Mouse (Mus musculus): ENCODE data around the gene Tmem150c. TPM values are rescaled to one million over a fixed set of nuclear protein-coding genes. Genes with fewer than 3 reads are reported as not detected.

Gene Tmem150c
- polyA plus RNA-seq, 1 experiment from 2014 or later: 2.3 TPM

DNA sequence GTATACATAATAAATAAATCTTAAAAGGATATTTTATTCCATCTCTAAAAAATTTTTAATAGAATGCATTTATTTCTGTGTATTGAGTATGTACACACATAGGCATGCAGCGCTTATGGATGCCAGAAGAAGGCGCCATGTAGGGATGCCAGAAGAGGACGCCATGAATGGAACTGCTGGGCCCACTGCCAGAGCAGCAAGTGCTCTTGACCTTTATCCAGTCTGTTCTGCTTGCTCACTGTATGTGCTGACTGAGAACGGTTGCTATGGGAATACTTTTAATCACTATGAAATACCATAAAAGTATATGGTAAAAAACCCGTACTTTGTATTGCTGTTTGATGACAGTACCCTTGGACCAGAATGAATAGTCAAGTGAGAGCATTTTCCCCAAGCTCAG lies 116.2 kb downstream of the Tmem150c start:
- no peak for ATAC-seq
- Histone ChIP-seq H3K9me3 (no peaks in the 10 kb centered on the region), H3K4me2 (replicated peaks) (no peak overlapping the region), H3K27ac (no peak overlapping the region), H3K4me1 (replicated peaks) (peaks cover 14% of the 10 kb centered on the region), H3K27me3 (replicated peaks) (no peaks in the 10 kb centered on the region), H3K9ac (no peak overlapping the region), H3K36me3 (no peaks in the 10 kb centered on the region), H3K4me3 (replicated peaks) (no peak overlapping the region)
- 57% methylated on average over 5 of the region's 5 CpGs for WGBS

- 75% methylated on average over 8 of the region's 8 CpGs for WGBS
These were observed 117.1 kb downstream of the Tmem150c start for GRCm38 (mm10) chr5:100042467-100042866.

DNA sequence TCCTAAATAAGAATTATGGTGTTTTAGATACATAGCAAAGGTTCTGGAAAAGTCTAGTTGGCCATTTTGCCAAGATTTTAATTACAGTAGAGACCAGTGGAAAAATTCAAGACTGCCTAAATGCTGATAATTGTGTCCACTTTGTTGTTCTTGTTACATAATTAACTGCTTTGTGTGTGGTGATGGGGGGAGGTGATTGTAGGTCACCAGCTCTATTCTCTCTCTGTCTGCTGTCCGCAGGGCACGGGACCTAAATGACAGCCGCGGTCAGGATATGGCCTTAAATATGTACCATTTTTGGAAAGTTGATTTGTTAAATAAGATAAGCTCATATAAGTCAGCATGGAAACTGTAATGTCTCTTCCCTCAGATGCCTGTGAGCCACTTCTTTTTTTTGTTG lies 118.3 kb downstream of the Tmem150c start:
- Histone ChIP-seq H3K4me2 (replicated peaks) (peak overlapping the region; percentile 84; the same call in 1 of the 2 replicates), H3K9ac (no peak overlapping the region), H3K4me3 (replicated peaks) (no peak overlapping the region), H3K27ac (no peak overlapping the region), H3K4me1 (replicated peaks) (peaks cover 20% of the 10 kb centered on the region), H3K9me3 (no peaks in the 10 kb centered on the region), H3K27me3 (replicated peaks) (no peaks in the 10 kb centered on the region), H3K36me3 (no peaks in the 10 kb centered on the region)
- ATAC-seq: no peak
- WGBS: 84% methylated on average over 4 of the region's 4 CpGs

More at GRCm38 (mm10) chr5:100042467-100042866, 117.1 kb downstream of the Tmem150c start:
- Histone ChIP-seq H3K4me1 (replicated peaks) (peaks cover 13% of the 10 kb centered on the region), H3K36me3 (no peaks in the 10 kb centered on the region), H3K27me3 (replicated peaks) (no peaks in the 10 kb centered on the region), H3K27ac (peak overlapping the region; percentile 25; the same call in 1 of the 2 replicates), H3K9me3 (no peaks in the 10 kb centered on the region), H3K4me2 (replicated peaks) (no peak overlapping the region), H3K4me3 (replicated peaks) (no peak overlapping the region), H3K9ac (no peak overlapping the region)
- ATAC-seq: no peak

GRCm38 (mm10) chr5:100040281-100040784 lies 119.3 kb downstream of the Tmem150c start:
- Histone ChIP-seq H3K4me1 (replicated peaks) (peaks cover 20% of the 10 kb centered on the region), H3K27ac (peak overlapping the region; percentile 98), H3K4me3 (replicated peaks) (peak overlapping the region; percentile 95), H3K9me3 (no peaks in the 10 kb centered on the region), H3K27me3 (replicated peaks) (no peaks in the 10 kb centered on the region), H3K36me3 (no peaks in the 10 kb centered on the region), H3K4me2 (replicated peaks) (peak overlapping the region; percentile 84), H3K9ac (peak overlapping the region; percentile 99)
- WGBS: 1% methylated on average over 19 of the region's 19 CpGs
- ATAC-seq: 0 out of 2 replicates have a peak, but pooled peaks have one; percentile 0

DNA sequence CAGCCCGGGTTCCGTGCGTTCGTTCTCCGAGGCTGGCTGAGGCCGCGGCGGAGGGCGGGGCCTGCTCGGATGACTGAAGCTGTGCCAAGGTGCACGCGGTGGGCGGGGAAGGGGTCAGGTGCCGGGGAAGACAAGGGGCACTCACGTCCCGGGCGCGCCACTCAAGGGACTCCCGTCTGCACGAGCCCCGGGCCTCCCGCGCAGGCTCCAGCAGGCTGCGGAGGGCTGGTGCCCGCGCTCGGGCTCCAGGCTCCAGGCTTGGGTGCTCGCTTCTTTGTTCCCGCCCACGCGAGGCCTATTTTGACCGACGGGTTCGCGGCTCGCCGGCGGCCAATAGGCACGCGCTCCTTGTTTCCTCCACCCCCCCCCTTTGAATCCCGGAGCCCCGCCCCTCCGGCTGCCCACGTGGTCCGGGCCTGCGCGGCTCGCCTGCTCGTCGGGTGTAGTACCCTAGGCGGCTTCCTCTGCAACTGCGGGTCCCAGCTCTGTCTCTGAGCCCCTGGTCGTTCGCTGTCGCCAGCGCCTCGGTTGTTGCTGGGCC lies 119.9 kb downstream of the Tmem150c start, which contains the start of the genes Hnrnpdl and Enoph1:
Gene Hnrnpdl, minus strand, starts transcription at position 63 of the 541 bp plus-strand sequence.
Gene Enoph1, plus strand, starts transcription at position 384 of the 541 bp plus-strand sequence.
- under 1% methylated on average over 46 of the region's 57 CpGs for WGBS
- Histone ChIP-seq H3K4me1 (replicated peaks) (peaks cover 22% of the 10 kb centered on the region), H3K9me3 (no peaks in the 10 kb centered on the region), H3K4me2 (replicated peaks) (peak within 1 kb of the TSS; percentile 86), H3K27ac (peak within 1 kb of the TSS; percentile 98), H3K27me3 (replicated peaks) (no peaks in the 10 kb centered on the region), H3K4me3 (replicated peaks) (peak within 1 kb of the TSS; percentile 95), H3K9ac (peak within 1 kb of the TSS; percentile 99), H3K36me3 (peaks cover 4% of the 10 kb centered on the region)
- ATAC-seq: peak; percentile 88

DNA sequence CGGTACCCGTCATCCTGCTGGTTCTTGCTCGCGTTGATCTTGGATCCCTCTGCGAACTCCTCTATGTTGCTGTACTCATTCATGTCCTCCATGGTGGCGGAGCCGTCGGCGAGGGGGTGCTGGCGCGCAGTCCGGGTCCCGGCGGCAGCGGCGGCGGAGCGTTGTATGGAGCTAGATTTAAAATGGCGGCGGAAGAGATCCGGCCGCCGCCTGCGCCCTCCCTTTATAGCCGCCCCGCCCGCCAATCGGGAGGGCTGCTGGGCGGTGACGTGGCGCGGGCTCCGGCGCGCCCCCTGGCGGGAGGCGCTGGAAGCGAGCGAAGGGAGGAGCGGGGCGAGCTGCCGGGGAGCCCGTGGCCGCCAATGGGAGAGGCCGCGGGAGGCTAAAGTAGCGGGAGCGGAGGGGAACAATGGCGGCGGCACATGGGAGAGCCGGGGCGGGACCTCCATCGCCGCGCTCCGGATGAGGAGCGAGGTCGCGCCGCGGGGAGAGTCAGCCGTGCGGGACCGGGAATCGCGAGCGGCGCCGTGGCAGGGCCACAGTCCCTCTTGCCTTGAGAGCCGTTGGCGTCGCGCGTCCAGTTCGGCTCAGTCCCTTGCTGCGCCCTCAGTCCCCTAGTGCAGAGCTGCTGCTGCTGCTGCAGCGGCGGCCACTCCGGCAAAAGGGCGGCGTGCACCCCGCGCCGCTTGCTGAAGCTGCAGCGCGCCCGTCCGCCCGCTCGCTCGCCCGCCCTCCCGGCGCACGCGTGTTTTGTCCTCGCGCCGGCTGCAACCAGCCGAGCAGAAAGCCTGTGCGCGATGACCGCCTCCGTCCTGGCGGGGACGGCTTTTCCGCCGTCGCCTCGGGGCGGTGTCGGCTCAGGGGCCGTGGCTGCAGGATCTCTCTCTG lies 120.7 kb downstream of the Tmem150c start:
- ATAC-seq: peak; percentile 80

GRCm38 (mm10) chr5:100037965-100038713 lies 121.5 kb downstream of the Tmem150c start:
- ATAC-seq: peak; percentile 51
- H3K4me3 ChIP-seq (replicated peaks): peak overlapping the region; percentile 95
- under 1% methylated on average over 44 of the region's 45 CpGs for WGBS

More for the DNA sequence above, 120.7 kb downstream of the Tmem150c start:
- no peaks in the 10 kb centered on the region for H3K9me3 ChIP-seq
- H3K9ac ChIP-seq: peak overlapping the region; percentile 99
- peak overlapping the region; percentile 86 for H3K4me2 ChIP-seq (replicated peaks)
- peak overlapping the region; percentile 98 for H3K27ac ChIP-seq
- H3K4me3 ChIP-seq (replicated peaks): peak overlapping the region; percentile 95
- peaks cover 16% of the 10 kb centered on the region for H3K4me1 ChIP-seq (replicated peaks)
- H3K36me3 ChIP-seq: peaks cover 10% of the 10 kb centered on the region
- H3K27me3 ChIP-seq (replicated peaks): no peaks in the 10 kb centered on the region
- WGBS: under 1% methylated on average over 112 of the region's 113 CpGs

DNA sequence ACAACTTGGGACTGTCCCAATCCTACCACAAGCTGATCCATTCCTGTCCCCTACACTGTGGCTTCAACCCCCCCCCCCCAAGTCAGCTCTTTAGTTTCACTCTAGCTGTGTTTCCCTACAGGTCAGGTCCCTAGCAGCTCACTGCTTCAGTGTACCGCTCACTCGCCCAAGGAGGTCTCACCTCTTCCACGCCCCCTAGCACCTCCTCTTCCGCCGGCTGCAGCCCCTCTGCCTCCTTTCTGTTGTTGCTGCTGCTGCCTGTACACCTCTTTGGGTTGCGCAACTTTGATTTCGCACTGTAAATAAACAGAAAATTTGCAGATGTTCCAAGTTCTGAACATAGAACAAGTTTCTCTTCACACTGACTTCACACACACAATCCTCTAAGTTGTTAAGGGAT lies 122.9 kb downstream of the Tmem150c start:
- Histone ChIP-seq H3K9me3 (no peaks in the 10 kb centered on the region), H3K36me3 (peaks cover 14% of the 10 kb centered on the region), H3K27me3 (replicated peaks) (no peaks in the 10 kb centered on the region), H3K4me1 (replicated peaks) (peaks cover 11% of the 10 kb centered on the region), H3K4me3 (replicated peaks) (peak overlapping the region; percentile 95), H3K27ac (no peak overlapping the region), H3K9ac (peak overlapping the region; percentile 99; the same call in 1 of the 2 replicates), H3K4me2 (replicated peaks) (peak overlapping the region; percentile 86)
- no peak for ATAC-seq
- 11% methylated on average over 7 of the region's 7 CpGs for WGBS

More at GRCm38 (mm10) chr5:100037965-100038713, 121.5 kb downstream of the Tmem150c start:
- H3K9me3 ChIP-seq: no peaks in the 10 kb centered on the region
- H3K27ac ChIP-seq: peak overlapping the region; percentile 90
- H3K36me3 ChIP-seq: peaks cover 14% of the 10 kb centered on the region
- H3K4me1 ChIP-seq (replicated peaks): peaks cover 11% of the 10 kb centered on the region
- peak overlapping the region; percentile 99 for H3K9ac ChIP-seq
- H3K4me2 ChIP-seq (replicated peaks): peak overlapping the region; percentile 86
- H3K27me3 ChIP-seq (replicated peaks): no peaks in the 10 kb centered on the region

- H3K36me3 ChIP-seq: peaks cover 14% of the 10 kb centered on the region
- no peak for ATAC-seq
- H3K4me1 ChIP-seq (replicated peaks): peaks cover 11% of the 10 kb centered on the region
- 50% methylated on average over 7 of the region's 7 CpGs for WGBS
- H3K27ac ChIP-seq: no peak overlapping the region
- no peaks in the 10 kb centered on the region for H3K9me3 ChIP-seq
- no peaks in the 10 kb centered on the region for H3K27me3 ChIP-seq (replicated peaks)
- H3K4me2 ChIP-seq (replicated peaks): peak overlapping the region; percentile 86
- peak overlapping the region; percentile 95; the same call in 1 of the 2 replicates for H3K4me3 ChIP-seq (replicated peaks)
- H3K9ac ChIP-seq: no peak overlapping the region
These were observed 123.7 kb downstream of the Tmem150c start for GRCm38 (mm10) chr5:100035950-100036349.

- Histone ChIP-seq H3K9ac (no peak overlapping the region), H3K36me3 (peaks cover 14% of the 10 kb centered on the region), H3K4me3 (replicated peaks) (no peak overlapping the region), H3K4me2 (replicated peaks) (no peak overlapping the region), H3K9me3 (no peaks in the 10 kb centered on the region), H3K27ac (no peak overlapping the region), H3K4me1 (replicated peaks) (peaks cover 17% of the 10 kb centered on the region), H3K27me3 (replicated peaks) (no peaks in the 10 kb centered on the region)
- ATAC-seq: 0 out of 2 replicates have a peak, but pooled peaks have one; percentile 2
- WGBS: 71% methylated on average over 3 of the region's 3 CpGs
These were observed 127.0 kb downstream of the Tmem150c start for GRCm38 (mm10) chr5:100032646-100033045.

- H3K27ac ChIP-seq: no peak overlapping the region
- no peak overlapping the region for H3K4me3 ChIP-seq (replicated peaks)
- H3K9ac ChIP-seq: no peak overlapping the region
- H3K9me3 ChIP-seq: no peaks in the 10 kb centered on the region
- H3K36me3 ChIP-seq: peaks cover 14% of the 10 kb centered on the region
- no peak overlapping the region for H3K4me2 ChIP-seq (replicated peaks)
- WGBS: 87% methylated on average over 2 of the region's 2 CpGs
- ATAC-seq: no peak
- H3K27me3 ChIP-seq (replicated peaks): no peaks in the 10 kb centered on the region
- peaks cover 13% of the 10 kb centered on the region for H3K4me1 ChIP-seq (replicated peaks)
These were observed 127.5 kb downstream of the Tmem150c start for GRCm38 (mm10) chr5:100032107-100032506.
